14 mouse cellular contexts compared by ENCODE assay signal in genomic region chr2:156623246-156623645, GRCm38 (mm10).
"Had no signal": no experiment of that assay in that cellular context is flagged by ENCODE, and none has a peak within 500 bp of the region (broad histone marks: within the 10 kb centered on the region; RNA-seq: fewer than 3 reads in every experiment).

No protein-coding gene starts in this region.

- DNase-seq: retina, postnatal 1 day; right cerebral cortex, adult 18-20 months; right cerebral cortex, postnatal 14 days; right cerebral cortex, postnatal 25 days; right cerebral cortex, postnatal 4 days; spleen, adult 18-20 months; thymus, adult 18-20 months; thymus, adult 2 months; thymus, postnatal 14 days; thymus, postnatal 25 days; thymus, postnatal 36 days; thymus, postnatal 4 days had no signal

- H3K27me3 ChIP-seq: neural tube, embryonic 15.5 days had no signal

- H3K4me2 ChIP-seq: neural tube, embryonic 15.5 days; stomach, embryonic 15.5 days had no signal

- H3K4me3 ChIP-seq: neural tube, embryonic 15.5 days; stomach, embryonic 15.5 days had no signal

- H3K36me3 ChIP-seq: neural tube, embryonic 15.5 days; stomach, embryonic 15.5 days had no signal
